Mouse (Mus musculus) heart, postnatal 0 days (tissue): ENCODE measurements around the gene Adra2b. TPM values are rescaled to one million over a fixed set of nuclear protein-coding genes. Genes with fewer than 3 reads are reported as not detected.
A peak's percentile ranks its signal among the peaks of the same experiment; 100 is the strongest.

ENCODE experiments used
- ATAC-seq: fragments of 200-750 bp; cut with Nextera tagmentation; 2 replicates; pipeline ENCODE4 v1.8.0; 2017; ENCODE audit warnings: low read depth, moderate number of reproducible peaks, moderate library complexity; ENCODE audit not compliant: insufficient read depth
- DNase-seq: peaks from one replicate; pipeline ENCODE4 v3.0.0-alpha.2; 2016; ENCODE audit warnings: low spot score
- H3K27ac ChIP-seq: fragments of 300-500 bp; sonication (generic); 2 replicates; pipeline ENCODE4 v1.5.1; 2014; ENCODE audit warnings: low read depth, mild to moderate bottlenecking
- H3K27me3 ChIP-seq: fragments of 300-500 bp; sonication (generic); 2 replicates; pipeline ENCODE4 v1.6.1; 2014; ENCODE audit warnings: low read length, mixed read lengths; ENCODE audit not compliant: control insufficient read depth, insufficient read depth
- H3K36me3 ChIP-seq: fragments of 300-500 bp; sonication (generic); replicated peaks from 2 replicates; pipeline ENCODE4 v1.6.1; 2014; ENCODE audit warnings: low read length, mixed read lengths; ENCODE audit not compliant: control insufficient read depth, insufficient read depth
- H3K4me1 ChIP-seq: fragments of 300-500 bp; sonication (generic); 2 replicates; pipeline ENCODE4 v1.6.1; 2014; ENCODE audit warnings: antibody characterized with exemption; ENCODE audit not compliant: control insufficient read depth, insufficient read depth
- H3K4me2 ChIP-seq: fragments of 300-500 bp; sonication (generic); 2 replicates; pipeline ENCODE4 v1.6.1; 2014; ENCODE audit warnings: low read depth, mild to moderate bottlenecking, low read length, moderate library complexity
- H3K4me3 ChIP-seq: fragments of 300-500 bp; sonication (generic); 2 replicates; pipeline ENCODE4 v1.5.1; 2014; ENCODE audit warnings: low read depth, low read length
- H3K9ac ChIP-seq: fragments of 300-500 bp; sonication (generic); replicated peaks from 2 replicates; pipeline ENCODE4 v1.6.1; 2014; ENCODE audit warnings: low read depth, low read length, mixed read lengths
- H3K9me3 ChIP-seq: fragments of 300-500 bp; sonication (generic); replicated peaks from 2 replicates; pipeline ENCODE4 v1.6.1; 2016; ENCODE audit warnings: low read length; ENCODE audit not compliant: control insufficient read depth
- CTCF ChIP-seq: IDR thresholded peaks from 2 replicates; pipeline ENCODE4 v1.5.1; 2016; ENCODE audit warnings: antibody characterized with exemption, control low read depth, low read depth
- EP300 ChIP-seq: IDR thresholded peaks from 2 replicates; pipeline ENCODE4 v1.6.1; 2016; ENCODE audit warnings: antibody characterized with exemption, low read depth
- WGBS: fragments of 180-500 bp; shearing (Covaris S2); extraction: QIAGEN DNeasy Blood & Tissue Kit; methylation state at CpG from one replicate; pipeline ENCODE4 v1.1.7; 2014; 5-methylcytosine and 5-hydroxymethylcytosine counted together
- polyA plus RNA-seq: library from polyadenylated mRNA; unstranded; fragments of >200 nt; fragmentation: Nextera tagmentation; extraction: Ambion mirVana; gene quantifications from 2 replicates; pipeline ENCODE4 v1.2.1, GENCODE M21; 2015
- total RNA-seq: library from RNA; depleted of rRNA; stranded (reverse); fragments of >200 nt; gene quantifications from 2 replicates; pipeline ENCODE4 v1.2.3, GENCODE M21; 2014; ENCODE audit warnings: low replicate concordance

Gene Adra2b
- total and polyA plus RNA-seq, 2 experiments from 2014 or later = 0.67 to 1.1 TPM

DNA sequence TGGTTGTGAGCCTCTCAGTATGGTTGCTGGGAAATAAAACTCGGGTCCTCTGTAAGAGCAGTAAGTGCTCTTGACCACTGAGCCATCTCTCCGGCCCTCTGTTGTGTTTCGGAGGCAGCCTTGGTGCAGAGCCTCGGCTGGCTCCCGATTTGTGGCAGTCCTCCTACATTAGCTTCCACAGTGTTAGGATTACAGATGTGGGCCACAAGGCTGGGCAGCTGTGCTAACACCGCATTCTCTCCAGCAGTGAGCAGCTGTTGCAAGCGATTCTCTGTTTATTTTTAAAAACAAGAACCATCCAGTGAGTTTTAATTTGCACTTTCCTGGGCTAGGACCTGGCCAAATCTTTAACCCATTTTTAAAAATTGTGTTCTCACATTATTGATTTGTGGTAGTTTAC lies 20.9 kb downstream of the Adra2b start:
- H3K9ac ChIP-seq = no peak overlapping the region
- no peaks in the 10 kb centered on the region for H3K27me3 ChIP-seq
- no peak for TF ChIP-seq EP300
- no peak for TF ChIP-seq CTCF
- no peak for ATAC-seq
- H3K36me3 ChIP-seq = no peaks in the 10 kb centered on the region
- H3K4me2 ChIP-seq = no peak overlapping the region
- 61% methylated on average over 7 of the region's 7 CpGs for WGBS
- H3K4me1 ChIP-seq = peaks cover 8% of the 10 kb centered on the region
- no peak overlapping the region for H3K27ac ChIP-seq
- no peak overlapping the region for H3K4me3 ChIP-seq
- no peaks in the 10 kb centered on the region for H3K9me3 ChIP-seq
- DNase-seq = no peak

DNA sequence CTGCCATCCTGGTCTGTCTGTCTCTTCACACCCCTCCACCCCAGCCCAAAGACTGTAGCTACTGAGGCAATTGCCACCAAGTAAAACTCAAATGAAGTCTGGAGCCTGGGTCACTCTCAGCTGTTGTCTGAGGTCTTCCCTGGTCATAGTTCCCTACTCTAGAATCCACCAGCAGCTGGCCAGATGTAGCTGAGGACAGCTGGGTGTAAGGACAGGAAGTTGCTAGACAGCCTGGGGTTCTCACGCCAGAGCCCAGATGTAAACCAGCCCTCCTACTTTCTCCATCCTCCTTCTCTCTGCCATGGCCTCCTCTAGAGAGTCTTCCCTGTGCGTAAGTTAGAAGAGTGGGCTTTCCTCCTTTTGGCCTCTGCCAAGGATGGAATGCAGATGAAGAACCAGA lies 24.5 kb downstream of the Adra2b start:
- peak; percentile 41; the same call in 1 of the 2 replicates for ATAC-seq
- Histone ChIP-seq H3K4me3 (no peak overlapping the region), H3K4me1 (no peaks in the 10 kb centered on the region), H3K36me3 (no peaks in the 10 kb centered on the region), H3K9ac (no peak overlapping the region), H3K4me2 (no peak overlapping the region), H3K9me3 (no peaks in the 10 kb centered on the region), H3K27ac (no peak overlapping the region), H3K27me3 (no peaks in the 10 kb centered on the region)
- WGBS = 64% methylated on average over 2 of the region's 2 CpGs
- no peak for DNase-seq
- TF ChIP-seq EP300 (no peak), CTCF (no peak)

DNA sequence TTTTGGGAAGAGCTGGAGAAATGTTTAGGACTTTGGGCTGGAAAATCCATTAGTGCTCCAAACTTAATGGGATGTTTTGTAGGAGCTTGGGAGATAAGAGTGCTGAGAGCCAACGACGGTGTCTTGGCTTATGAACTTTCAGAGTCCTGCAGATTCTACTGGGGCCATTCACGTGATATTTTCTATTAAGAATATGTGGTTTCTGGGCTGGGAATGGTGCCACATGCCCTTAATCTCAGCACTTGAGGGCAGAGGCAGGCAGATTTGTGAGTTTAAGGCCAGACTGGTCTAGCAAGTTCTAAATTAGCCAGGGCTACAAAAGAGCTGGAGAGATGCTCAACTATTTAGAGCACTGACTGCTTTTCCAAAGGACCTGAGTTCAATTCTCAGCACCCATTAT lies 27.3 kb downstream of the Adra2b start:
- Histone ChIP-seq H3K4me3 (no peak overlapping the region), H3K27me3 (no peaks in the 10 kb centered on the region), H3K4me2 (no peak overlapping the region), H3K4me1 (no peaks in the 10 kb centered on the region), H3K27ac (no peak overlapping the region), H3K9ac (no peak overlapping the region), H3K9me3 (no peaks in the 10 kb centered on the region), H3K36me3 (no peaks in the 10 kb centered on the region)
- ATAC-seq (no peak), DNase-seq (no peak)
- WGBS = 38% methylated on average over 3 of the region's 3 CpGs
- TF ChIP-seq EP300 (no peak), CTCF (no peak)

DNA sequence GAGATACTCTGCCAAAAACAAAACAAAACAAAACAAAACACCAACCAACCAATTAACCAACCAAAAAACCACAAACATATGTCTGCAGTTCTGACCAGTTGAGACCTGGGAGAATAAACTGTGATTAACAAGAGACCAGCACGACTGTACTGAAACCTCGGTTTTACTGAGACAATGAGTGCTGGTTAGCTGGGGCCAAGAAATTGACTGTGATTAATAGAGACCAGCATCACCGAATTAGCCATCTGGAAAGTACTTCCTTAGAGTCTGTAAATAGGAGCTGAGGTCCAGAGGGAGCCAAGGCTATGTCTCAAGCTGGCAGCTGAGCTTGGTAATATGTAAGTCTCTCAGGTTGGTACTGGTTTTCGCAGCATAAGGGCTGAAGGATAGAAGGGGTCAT lies 27.8 kb downstream of the Adra2b start:
- Histone ChIP-seq H3K27me3 (no peaks in the 10 kb centered on the region), H3K9ac (no peak overlapping the region), H3K36me3 (no peaks in the 10 kb centered on the region), H3K4me3 (no peak overlapping the region), H3K4me1 (peaks cover 5% of the 10 kb centered on the region; the same call in 1 of the 2 replicates), H3K9me3 (no peaks in the 10 kb centered on the region), H3K27ac (no peak overlapping the region), H3K4me2 (no peak overlapping the region)
- ATAC-seq (no peak), DNase-seq (no peak)
- 75% methylated on average over 4 of the region's 4 CpGs for WGBS
- TF ChIP-seq CTCF = no peak
- no peak for TF ChIP-seq EP300

- peaks cover 6% of the 10 kb centered on the region; the same call in 1 of the 2 replicates for H3K4me1 ChIP-seq
- no peak overlapping the region for H3K4me3 ChIP-seq
- WGBS = 36% methylated on average over 3 of the region's 3 CpGs
- no peak for DNase-seq
- H3K27ac ChIP-seq = no peak overlapping the region
- no peak for TF ChIP-seq CTCF
- no peak for TF ChIP-seq EP300
- no peaks in the 10 kb centered on the region for H3K36me3 ChIP-seq
- no peak for ATAC-seq
- no peak overlapping the region for H3K4me2 ChIP-seq
- no peaks in the 10 kb centered on the region for H3K27me3 ChIP-seq
- H3K9me3 ChIP-seq = no peaks in the 10 kb centered on the region
- H3K9ac ChIP-seq = no peak overlapping the region
Observed at GRCm38 (mm10) chr2:127391323-127391722, 28.3 kb downstream of the Adra2b start.

DNA sequence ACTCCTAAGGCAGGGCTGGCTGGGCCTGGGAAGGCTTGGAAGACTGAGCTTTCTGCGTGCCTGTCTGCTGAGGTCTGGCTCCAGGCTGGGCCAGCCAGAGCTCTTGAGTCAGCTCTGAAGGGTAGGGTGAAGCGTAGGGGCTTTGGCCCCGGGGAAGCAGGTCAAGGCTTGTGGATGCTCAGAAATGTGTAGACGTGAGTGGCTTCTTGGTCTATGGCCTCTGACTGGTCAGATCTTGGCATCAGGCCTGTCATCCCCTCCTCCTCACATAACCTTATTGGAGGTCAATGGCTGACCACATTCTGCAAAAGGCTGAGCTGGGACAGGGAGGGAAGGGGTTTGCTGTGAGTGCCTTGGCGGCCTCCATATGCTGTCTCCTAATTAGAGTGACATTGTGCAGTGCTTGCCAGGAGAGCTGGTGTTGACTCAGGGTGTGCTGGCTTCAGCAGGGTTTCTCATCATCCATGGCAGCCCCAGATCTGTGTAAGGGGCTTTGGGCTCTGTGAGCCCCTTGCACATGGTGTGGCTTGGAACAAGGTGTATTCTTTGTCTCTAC lies 31.7 kb downstream of the Adra2b start:
- 49% methylated on average over 5 of the region's 5 CpGs for WGBS
- Histone ChIP-seq H3K36me3 (no peaks in the 10 kb centered on the region), H3K4me3 (no peak overlapping the region), H3K4me1 (peaks cover 6% of the 10 kb centered on the region; the same call in 1 of the 2 replicates), H3K4me2 (no peak overlapping the region), H3K27ac (no peak overlapping the region), H3K9me3 (no peaks in the 10 kb centered on the region), H3K27me3 (no peaks in the 10 kb centered on the region), H3K9ac (no peak overlapping the region)
- no peak for TF ChIP-seq CTCF
- no peak for TF ChIP-seq EP300
- ATAC-seq (no peak), DNase-seq (no peak)
